Mouse (Mus musculus): ENCODE results near the gene Gm13941. TPM values are rescaled to one million over a fixed set of nuclear protein-coding genes. Genes with fewer than 3 reads are reported as not detected.

The Gm13941 gene
- not detected for polyA plus RNA-seq (2014; fragmentation: Illumina TruSeq; extraction: RNeasy Lipid Tissue Mini Kit (QIAGEN cat#74804))

DNA sequence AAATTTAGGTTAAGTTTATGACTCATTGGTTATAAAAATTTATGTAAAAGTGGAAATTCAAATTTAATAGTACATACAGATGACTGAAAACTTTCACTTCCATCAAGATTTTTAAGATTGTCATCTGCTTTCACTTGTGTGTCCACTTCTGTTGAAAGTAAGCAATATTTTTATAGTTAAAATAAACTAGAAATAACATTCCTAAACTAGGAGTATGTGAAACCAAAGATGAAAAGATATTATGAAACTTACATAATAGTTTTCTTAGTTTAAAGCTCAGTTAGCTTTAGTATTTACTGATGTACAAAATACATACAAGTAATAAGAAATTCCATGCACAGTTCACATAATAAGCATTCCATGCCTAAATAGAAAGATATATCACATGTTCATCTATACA is at the start of gene Gm13941:
Gene Gm13941 (minus strand): TSS at position 101 of the 400 bp plus-strand sequence.

DNA sequence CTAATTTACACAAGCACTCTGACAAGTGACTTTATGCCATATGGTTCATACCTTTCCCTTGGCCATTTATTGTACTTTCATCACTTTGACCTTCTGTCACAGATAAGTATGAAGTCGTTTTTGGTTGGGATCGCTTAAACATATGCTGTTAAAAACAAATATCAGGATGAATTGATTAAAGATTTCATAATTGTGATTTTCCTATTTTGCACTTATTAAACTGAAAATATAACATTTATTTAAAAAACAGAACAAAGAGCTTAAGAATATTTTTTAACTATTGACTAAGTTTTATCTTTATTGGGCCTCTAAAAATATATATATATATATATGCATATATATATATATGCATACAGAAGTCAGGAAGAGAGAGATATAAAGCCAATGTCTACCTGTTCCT is 47.1 kb upstream of the Gm13941 start, which contains the start of gene Gm15130:
Gene Gm15130 (minus strand): TSS at position 101 of the 400 bp plus-strand sequence.

Other genes with a start within 250 kb of the Gm13941 start
- gene Ano3, start 155.1 kb downstream of the Gm13941 start, polyA plus RNA-seq (2014; fragmentation: Illumina TruSeq; extraction: RNeasy Lipid Tissue Mini Kit (QIAGEN cat#74804)): 0.57 TPM
- gene Gm15130, start 47.0 kb upstream of the Gm13941 start, polyA plus RNA-seq (2014; fragmentation: Illumina TruSeq; extraction: RNeasy Lipid Tissue Mini Kit (QIAGEN cat#74804)): not detected
- gene 4930430A15Rik, start 123.6 kb upstream of the Gm13941 start, polyA plus RNA-seq (2014; fragmentation: Illumina TruSeq; extraction: RNeasy Lipid Tissue Mini Kit (QIAGEN cat#74804)): not detected
- gene Olfr1275, start 129.3 kb upstream of the Gm13941 start, polyA plus RNA-seq (2014; fragmentation: Illumina TruSeq; extraction: RNeasy Lipid Tissue Mini Kit (QIAGEN cat#74804)): not detected
- gene Olfr1276, start 148.5 kb upstream of the Gm13941 start, polyA plus RNA-seq (2014; fragmentation: Illumina TruSeq; extraction: RNeasy Lipid Tissue Mini Kit (QIAGEN cat#74804)): not detected
- not detected for gene Olfr1277, start 168.1 kb upstream of the Gm13941 start, polyA plus RNA-seq (2014; fragmentation: Illumina TruSeq; extraction: RNeasy Lipid Tissue Mini Kit (QIAGEN cat#74804))
- gene Olfr1278, start 184.2 kb upstream of the Gm13941 start, polyA plus RNA-seq (2014; fragmentation: Illumina TruSeq; extraction: RNeasy Lipid Tissue Mini Kit (QIAGEN cat#74804)): not detected
- gene Olfr1279, start 194.7 kb upstream of the Gm13941 start, polyA plus RNA-seq (2014; fragmentation: Illumina TruSeq; extraction: RNeasy Lipid Tissue Mini Kit (QIAGEN cat#74804)): not detected
- gene Olfr1280, start 208.0 kb upstream of the Gm13941 start, polyA plus RNA-seq (2014; fragmentation: Illumina TruSeq; extraction: RNeasy Lipid Tissue Mini Kit (QIAGEN cat#74804)): not detected
- gene Olfr1281, start 220.5 kb upstream of the Gm13941 start, polyA plus RNA-seq (2014; fragmentation: Illumina TruSeq; extraction: RNeasy Lipid Tissue Mini Kit (QIAGEN cat#74804)): not detected
- not detected for gene Olfr1282, start 230.1 kb upstream of the Gm13941 start, polyA plus RNA-seq (2014; fragmentation: Illumina TruSeq; extraction: RNeasy Lipid Tissue Mini Kit (QIAGEN cat#74804))